Mouse (Mus musculus) hindbrain, postnatal 0 days (tissue): ENCODE measurements around the gene Pde4d. TPM values are rescaled to one million over a fixed set of nuclear protein-coding genes. Genes with fewer than 3 reads are reported as not detected.
"Not testable (repeated sequence)": the region's sequence is repeated elsewhere in the genome, so short reads cannot be mapped to it uniquely, and the experiment has no call there.

Experiments used
- ATAC-seq: fragments of 200-750 bp; cut with Nextera tagmentation; 2 replicates; pipeline ENCODE4 v1.8.0; 2017; ENCODE audit warnings: mild to moderate bottlenecking, moderate TSS enrichment, moderate library complexity
- DNase-seq: peaks from one replicate; pipeline ENCODE4 v3.0.0-alpha.2; 2015; ENCODE audit warnings: low spot score
- H3K27ac ChIP-seq: fragments of 300-500 bp; sonication (generic); 2 replicates; pipeline ENCODE4 v1.5.1; 2014; ENCODE audit warnings: mild to moderate bottlenecking
- H3K27me3 ChIP-seq: fragments of 300-500 bp; sonication (generic); 2 replicates; pipeline ENCODE4 v1.6.1; 2014; ENCODE audit warnings: low read length, mixed read lengths; ENCODE audit not compliant: insufficient read depth
- H3K36me3 ChIP-seq: fragments of 300-500 bp; sonication (generic); 2 replicates; pipeline ENCODE4 v1.6.1; 2014; ENCODE audit warnings: low read length, mixed read lengths; ENCODE audit not compliant: insufficient read depth
- H3K4me1 ChIP-seq: fragments of 300-500 bp; sonication (generic); 2 replicates; pipeline ENCODE4 v1.6.1; 2014; ENCODE audit warnings: antibody characterized with exemption, low read length, mixed read lengths; ENCODE audit not compliant: insufficient read depth
- H3K4me2 ChIP-seq: fragments of 300-500 bp; sonication (generic); 2 replicates; pipeline ENCODE4 v1.6.1; 2014; ENCODE audit warnings: low read depth, mild to moderate bottlenecking, low read length, moderate library complexity, mixed read lengths
- H3K4me3 ChIP-seq: fragments of 300-500 bp; sonication (generic); 2 replicates; pipeline ENCODE4 v1.5.1; 2014; ENCODE audit warnings: low read length
- H3K9ac ChIP-seq: fragments of 300-500 bp; sonication (generic); replicated peaks from 2 replicates; pipeline ENCODE4 v1.6.1; 2014; ENCODE audit warnings: mild to moderate bottlenecking, low read length, moderate library complexity, mixed read lengths
- H3K9me3 ChIP-seq: fragments of 300-500 bp; sonication (generic); 2 replicates; pipeline ENCODE4 v1.6.1; 2016; ENCODE audit warnings: low read length, mixed read lengths
- CTCF ChIP-seq: IDR thresholded peaks from 2 replicates; pipeline ENCODE4 v1.5.1; 2016; ENCODE audit warnings: antibody characterized with exemption, control low read depth, low read depth
- WGBS: fragments of 180-500 bp; shearing (Covaris S2); extraction: QIAGEN DNeasy Blood & Tissue Kit; methylation state at CpG from one replicate; pipeline ENCODE4 v1.1.7; 2014; 5-methylcytosine and 5-hydroxymethylcytosine counted together
- polyA plus RNA-seq: library from polyadenylated mRNA; unstranded; fragments of >200 nt; fragmentation: Nextera tagmentation; extraction: Ambion mirVana; gene quantifications from 2 replicates; pipeline ENCODE4 v1.2.1, GENCODE M21; 2015
- total RNA-seq: library from RNA; depleted of rRNA; stranded (reverse); fragments of >200 nt; gene quantifications from 2 replicates; pipeline ENCODE4 v1.2.3, GENCODE M21; 2014

Pde4d gene
- total and polyA plus RNA-seq, 2 experiments from 2014 or later = 19.3 to 77.1 TPM

DNA sequence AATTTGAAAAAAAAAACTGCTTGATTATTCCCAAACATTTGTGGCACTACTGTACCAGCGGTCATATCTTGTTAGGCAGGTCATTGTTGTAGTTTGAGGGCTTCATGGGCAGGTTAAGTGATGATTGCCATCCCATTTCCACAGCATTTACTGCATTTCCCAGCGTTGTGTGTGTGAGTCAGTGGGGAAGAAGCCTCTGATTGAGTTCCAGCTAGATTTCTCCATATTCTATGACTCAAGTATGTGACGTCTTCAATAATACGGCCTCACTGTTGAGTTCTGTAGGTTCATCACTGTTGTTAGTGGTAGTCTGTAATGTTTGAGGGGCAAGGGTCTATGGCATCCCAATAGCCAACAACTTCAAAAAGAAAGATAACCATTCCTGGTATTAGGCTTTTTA, 255.7 kb downstream of the Pde4d start:
- DNase-seq (no peak), ATAC-seq (no peak)
- Histone ChIP-seq H3K27me3 (no peaks in the 10 kb centered on the region), H3K36me3 (no peaks in the 10 kb centered on the region), H3K27ac (no peak overlapping the region), H3K4me1 (no peaks in the 10 kb centered on the region), H3K9me3 (no peaks in the 10 kb centered on the region), H3K4me2 (no peak overlapping the region), H3K4me3 (no peak overlapping the region), H3K9ac (no peak overlapping the region)
- WGBS = 88% methylated on average over 4 of the region's 4 CpGs
- no peak for TF ChIP-seq CTCF

DNA sequence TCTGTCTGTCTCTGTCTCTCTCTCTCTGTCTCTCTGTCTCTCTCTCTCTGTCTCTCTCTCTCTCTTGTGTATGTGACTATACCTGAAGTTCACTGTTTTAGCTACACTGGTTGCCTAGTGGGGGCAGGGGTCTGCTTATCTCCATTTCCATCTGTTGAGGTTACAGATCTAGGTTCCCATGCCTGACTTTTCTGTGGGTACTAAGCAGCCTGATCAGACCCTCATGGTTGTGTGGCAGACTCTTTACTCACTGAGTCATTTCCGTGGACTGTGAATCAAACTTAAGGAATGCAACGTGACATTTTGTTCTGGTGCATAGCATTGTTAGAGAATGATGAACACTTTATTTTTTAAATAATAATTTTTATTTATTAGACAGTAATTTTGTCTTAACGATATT, 264.3 kb downstream of the Pde4d start:
- H3K4me2 ChIP-seq = no peak overlapping the region
- H3K4me3 ChIP-seq = no peak overlapping the region
- H3K9me3 ChIP-seq = no peaks in the 10 kb centered on the region
- no peaks in the 10 kb centered on the region for H3K36me3 ChIP-seq
- 91% methylated on average over 3 of the region's 3 CpGs for WGBS
- H3K4me1 ChIP-seq = no peaks in the 10 kb centered on the region
- DNase-seq = no peak
- H3K27me3 ChIP-seq = no peaks in the 10 kb centered on the region
- H3K9ac ChIP-seq = no peak overlapping the region
- no peak overlapping the region for H3K27ac ChIP-seq
- no peak for TF ChIP-seq CTCF
- ATAC-seq = no peak

DNA sequence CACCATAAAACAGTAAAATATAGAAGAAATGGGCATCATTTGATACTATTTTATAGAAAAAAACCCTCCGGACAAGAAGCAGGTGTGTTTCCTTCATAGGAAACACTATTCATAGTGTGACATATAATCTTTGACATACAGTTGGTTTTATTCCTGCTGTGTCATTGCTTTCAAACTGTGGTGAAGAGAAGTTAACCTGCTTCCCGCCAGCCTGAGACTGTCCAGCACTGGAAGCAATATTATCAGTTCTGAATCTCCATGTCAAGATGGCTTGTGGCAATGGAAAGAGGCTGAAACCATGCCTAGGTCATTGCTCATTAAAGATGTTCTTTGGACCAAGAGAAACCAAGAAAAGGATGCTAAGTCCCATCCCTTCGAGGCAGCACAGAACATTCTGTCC, 265.3 kb downstream of the Pde4d start:
- 86% methylated on average over 3 of the region's 3 CpGs for WGBS
- ATAC-seq = no peak

DNA sequence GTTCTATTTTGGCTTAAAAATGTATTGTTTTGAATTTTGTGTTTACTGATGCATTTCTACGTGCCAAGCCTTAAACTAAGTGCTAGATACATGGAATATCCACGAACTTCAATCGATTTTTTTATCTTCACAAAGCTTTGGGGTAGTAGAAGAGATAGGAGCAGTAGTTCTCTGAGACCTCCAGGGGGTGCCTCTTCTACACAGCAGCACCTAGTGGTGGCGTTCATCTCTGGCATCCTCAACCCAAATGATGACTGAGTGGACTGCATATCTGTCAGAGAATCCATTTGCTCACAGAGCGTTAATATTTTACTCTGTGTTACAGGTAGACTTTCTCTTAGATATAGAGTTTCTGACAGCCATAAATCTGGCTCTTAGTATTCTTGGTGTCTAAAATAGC, 272.5 kb downstream of the Pde4d start:
- 82% methylated on average over 5 of the region's 5 CpGs for WGBS
- no peaks in the 10 kb centered on the region for H3K27me3 ChIP-seq
- DNase-seq (no peak), ATAC-seq (no peak)
- no peak overlapping the region for H3K4me3 ChIP-seq
- no peak overlapping the region for H3K9ac ChIP-seq
- no peaks in the 10 kb centered on the region for H3K36me3 ChIP-seq
- no peaks in the 10 kb centered on the region for H3K9me3 ChIP-seq
- no peaks in the 10 kb centered on the region for H3K4me1 ChIP-seq
- no peak overlapping the region for H3K4me2 ChIP-seq
- no peak; the same call in 1 of the 2 replicates for TF ChIP-seq CTCF
- H3K27ac ChIP-seq = no peak overlapping the region

More for the DNA sequence above, 265.3 kb downstream of the Pde4d start:
- DNase-seq = no peak
- H3K36me3 ChIP-seq = no peaks in the 10 kb centered on the region
- no peaks in the 10 kb centered on the region for H3K27me3 ChIP-seq
- TF ChIP-seq CTCF = no peak
- no peak overlapping the region for H3K9ac ChIP-seq
- no peak overlapping the region for H3K4me2 ChIP-seq
- H3K4me3 ChIP-seq = no peak overlapping the region
- no peaks in the 10 kb centered on the region for H3K9me3 ChIP-seq
- no peak overlapping the region for H3K27ac ChIP-seq
- H3K4me1 ChIP-seq = no peaks in the 10 kb centered on the region

DNA sequence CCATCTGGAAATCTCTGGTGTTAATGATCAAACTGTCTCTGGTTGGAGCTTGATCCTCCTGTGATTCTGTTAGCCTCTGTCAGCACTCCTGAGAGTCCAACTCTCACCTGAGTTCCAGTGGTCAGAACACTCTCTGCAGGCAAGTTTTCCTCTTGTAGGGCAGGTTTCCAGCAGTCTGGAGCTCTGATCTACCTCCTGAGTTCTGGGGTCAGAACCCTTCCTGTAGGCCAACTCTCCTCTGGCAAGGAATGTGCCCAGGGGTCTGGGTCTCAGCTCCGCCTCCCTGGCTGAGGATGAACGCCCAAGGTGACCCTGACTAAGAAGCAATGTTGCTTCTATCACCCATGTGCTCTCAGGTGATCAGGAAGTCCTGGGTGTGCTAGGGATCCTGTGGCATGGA, 284.6 kb downstream of the Pde4d start:
- DNase-seq, H3K27ac ChIP-seq, H3K4me1 ChIP-seq, H3K36me3 ChIP-seq, H3K4me3 ChIP-seq, ATAC-seq, H3K9me3 ChIP-seq, H3K9ac ChIP-seq, H3K4me2 ChIP-seq, H3K27me3 ChIP-seq: not testable (repeated sequence)
- WGBS = 84% methylated on average over 2 of the region's 2 CpGs

DNA sequence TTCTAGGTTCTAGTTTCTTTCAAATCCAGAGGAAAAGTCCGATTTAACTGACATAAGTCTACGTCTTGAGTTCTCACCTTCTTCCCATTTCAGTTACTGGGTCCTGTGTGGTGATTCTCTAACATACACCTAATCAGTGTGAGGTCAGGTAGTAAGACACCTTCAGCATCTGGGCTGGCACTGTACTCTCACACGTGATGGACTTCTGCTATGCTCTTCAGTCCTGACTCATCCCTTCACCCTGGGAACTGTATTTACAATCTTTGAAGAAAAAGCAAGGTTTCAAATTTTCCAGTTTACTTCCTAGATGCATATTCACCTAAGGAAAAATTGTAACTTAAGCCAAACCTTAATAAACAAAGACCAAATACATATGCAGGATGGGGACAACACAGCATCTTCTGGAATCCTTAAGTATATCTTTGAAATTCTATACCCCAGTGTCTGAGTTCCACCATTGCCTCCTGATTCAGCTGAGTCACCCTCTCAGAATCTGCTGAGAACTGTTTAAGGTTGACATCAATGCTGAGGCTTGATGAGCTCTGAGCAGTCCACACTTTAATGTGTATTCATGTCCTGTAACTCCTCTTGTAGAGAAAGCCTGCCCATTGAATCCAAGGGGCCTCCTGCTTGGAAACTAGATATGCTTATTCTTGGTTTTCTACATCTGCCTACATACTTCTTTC, 301.6 kb downstream of the Pde4d start:
- no peak for TF ChIP-seq CTCF
- Histone ChIP-seq H3K9me3 (no peaks in the 10 kb centered on the region), H3K9ac (no peak overlapping the region), H3K4me2 (no peak overlapping the region), H3K27me3 (no peaks in the 10 kb centered on the region), H3K4me1 (no peaks in the 10 kb centered on the region), H3K36me3 (no peaks in the 10 kb centered on the region), H3K27ac (no peak overlapping the region), H3K4me3 (no peak overlapping the region)
- WGBS = 91% methylated on average over 3 of the region's 3 CpGs
- no peak for ATAC-seq
- DNase-seq = no peak

DNA sequence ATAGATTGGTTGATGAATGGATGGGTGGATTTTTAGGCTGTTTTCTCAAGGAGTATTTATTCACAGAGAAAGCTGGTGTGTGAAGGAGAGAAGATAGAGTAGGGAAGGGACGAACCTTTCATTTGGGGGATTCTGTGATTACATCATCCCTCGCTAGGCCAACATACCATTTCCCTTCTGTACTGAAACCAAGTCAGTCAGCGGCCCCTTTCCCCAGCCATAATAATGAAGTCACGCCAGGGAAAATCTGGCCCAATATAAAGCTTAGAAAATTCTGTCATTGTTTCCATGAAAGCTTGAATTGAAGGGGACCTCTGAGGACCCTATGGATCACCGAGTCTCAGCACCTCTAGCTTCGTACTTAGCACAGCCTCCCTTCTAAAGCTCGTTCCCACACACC, 307.7 kb downstream of the Pde4d start:
- no peak overlapping the region for H3K27ac ChIP-seq
- no peaks in the 10 kb centered on the region for H3K36me3 ChIP-seq
- no peak for DNase-seq
- H3K27me3 ChIP-seq = no peaks in the 10 kb centered on the region
- WGBS = 81% methylated on average over 7 of the region's 7 CpGs
- no peak overlapping the region for H3K4me2 ChIP-seq
- H3K4me1 ChIP-seq = no peaks in the 10 kb centered on the region
- ATAC-seq = no peak
- no peak overlapping the region for H3K4me3 ChIP-seq
- no peak overlapping the region for H3K9ac ChIP-seq
- H3K9me3 ChIP-seq = no peaks in the 10 kb centered on the region
- TF ChIP-seq CTCF = no peak
